ENCODE assay signal across 31 mouse cellular contexts in the genomic region with DNA sequence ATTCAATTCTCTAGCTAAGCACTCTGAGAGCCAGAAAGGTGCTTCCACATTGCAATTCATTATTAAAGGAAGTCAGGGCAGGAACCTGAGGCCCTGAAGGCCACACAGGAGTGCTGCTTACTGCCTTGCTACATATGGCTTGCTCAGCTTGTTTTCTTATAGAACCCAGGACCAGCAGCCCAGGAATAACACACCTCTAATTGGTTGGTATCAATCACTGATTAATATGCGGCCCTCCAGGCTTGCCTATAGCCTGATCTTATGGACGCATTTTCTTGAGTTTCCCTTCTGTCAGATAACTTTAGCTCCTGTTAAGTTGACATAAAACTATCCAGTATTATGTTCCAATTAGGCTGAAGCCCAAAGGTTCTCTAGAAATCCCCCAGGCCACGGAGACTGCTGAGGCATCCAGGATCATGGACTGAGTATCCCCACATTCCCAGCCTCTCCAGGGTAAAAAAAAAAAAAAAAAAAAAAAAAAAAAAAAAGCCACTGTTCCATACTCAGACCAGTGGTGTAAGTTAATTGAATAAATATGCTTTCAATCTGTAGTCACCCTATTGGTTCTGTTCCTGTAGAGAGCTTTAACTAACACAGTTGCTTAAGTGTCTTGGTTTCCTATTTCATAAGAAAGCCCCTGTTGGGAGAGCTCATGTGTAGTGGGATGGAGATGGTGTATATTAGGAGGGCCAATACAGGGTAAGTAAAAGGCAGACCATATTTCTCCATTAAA.
DNase-seq lines count a peak whose midpoint lies in the region; ATAC-seq lines count a peak whose summit lies in the region.
"Had no signal": no experiment of that assay in that cellular context is flagged by ENCODE, and none has a peak within 500 bp of the region (broad histone marks: within the 10 kb centered on the region; RNA-seq: fewer than 3 reads in every experiment).

No protein-coding gene starts in this region.

- no peak for DNase-seq in lung, postnatal 4 days
- DNase-seq in embryonic facial prominence, embryonic 10.5 days (ENCODE audit: low spot score): peak; percentile 20
- peak; percentile 51 for DNase-seq in forelimb bud, embryonic 11.5 days (ENCODE audit: low read depth, low spot score)
- no peak for DNase-seq in kidney, postnatal 25 days
- DNase-seq in adrenal gland, postnatal 36 days: no peak
- DNase-seq: adrenal gland, postnatal 25 days; cerebellum, adult 2 months; cerebellum, postnatal 14 days; gastrocnemius, postnatal 25 days; heart, adult 11 months; heart, postnatal 36 days; kidney, adult 11 months; kidney, postnatal 36 days; liver; lung, postnatal 14 days; right cerebral cortex, postnatal 25 days; thymus, adult 2 months; thymus, postnatal 4 days had no signal

- H3K4me1 ChIP-seq in lung, embryonic 15.5 days: no peaks in the 10 kb centered on the region
- peaks cover 5% of the 10 kb centered on the region for H3K4me1 ChIP-seq in embryonic facial prominence, embryonic 10.5 days
- H3K4me1 ChIP-seq in limb, embryonic 13.5 days: peaks cover 5% of the 10 kb centered on the region; the same call in 1 of the 2 replicates
- H3K4me1 ChIP-seq: heart, embryonic 10.5 days; hindbrain, embryonic 12.5 days had no signal

- H3K9me3 ChIP-seq in lung, embryonic 15.5 days: no peaks in the 10 kb centered on the region
- H3K9me3 ChIP-seq in embryonic facial prominence, embryonic 10.5 days: no peaks in the 10 kb centered on the region
- no peaks in the 10 kb centered on the region for H3K9me3 ChIP-seq in limb, embryonic 13.5 days
- H3K9me3 ChIP-seq: heart, embryonic 10.5 days; hindbrain, embryonic 12.5 days had no signal

- no peaks in the 10 kb centered on the region for H3K36me3 ChIP-seq in lung, embryonic 15.5 days
- no peaks in the 10 kb centered on the region for H3K36me3 ChIP-seq in embryonic facial prominence, embryonic 10.5 days (replicated peaks)
- H3K36me3 ChIP-seq in limb, embryonic 13.5 days: no peaks in the 10 kb centered on the region
- H3K36me3 ChIP-seq: heart, embryonic 10.5 days; hindbrain, embryonic 12.5 days had no signal

- H3K4me3 ChIP-seq in lung, embryonic 15.5 days: no peak overlapping the region
- no peak overlapping the region for H3K4me3 ChIP-seq in embryonic facial prominence, embryonic 10.5 days
- H3K4me3 ChIP-seq in limb, embryonic 13.5 days: no peak overlapping the region
- H3K4me3 ChIP-seq: erythroblast, embryonic 14.5 days; heart, embryonic 10.5 days; hindbrain, embryonic 12.5 days; layer of hippocampus, adult 2 months; left cerebral cortex, adult 2 months had no signal

- no peaks in the 10 kb centered on the region for H3K27me3 ChIP-seq in lung, embryonic 15.5 days
- H3K27me3 ChIP-seq in embryonic facial prominence, embryonic 10.5 days (replicated peaks; ENCODE audit: low read depth, poor library complexity, severe bottlenecking): no peaks in the 10 kb centered on the region
- no peaks in the 10 kb centered on the region for H3K27me3 ChIP-seq in limb, embryonic 13.5 days
- H3K27me3 ChIP-seq: hindbrain, embryonic 12.5 days had no signal

- no peak overlapping the region for H3K9ac ChIP-seq in lung, embryonic 15.5 days
- no peak overlapping the region for H3K9ac ChIP-seq in limb, embryonic 13.5 days
- H3K9ac ChIP-seq: hindbrain, embryonic 12.5 days; liver, embryonic 14.5 days had no signal

- H3K4me2 ChIP-seq in lung, embryonic 15.5 days: no peak overlapping the region
- H3K4me2 ChIP-seq in limb, embryonic 13.5 days (replicated peaks): no peak overlapping the region
- H3K4me2 ChIP-seq: hindbrain, embryonic 12.5 days; midbrain, embryonic 11.5 days had no signal

- 65% methylated on average over 3 of the region's 3 CpGs for WGBS in lung, embryonic 15.5 days
- WGBS in embryonic facial prominence, embryonic 10.5 days: 53% methylated on average over 3 of the region's 3 CpGs
- WGBS in limb, embryonic 13.5 days: 37% methylated on average over 3 of the region's 3 CpGs

- ATAC-seq in lung, embryonic 15.5 days (ENCODE audit: borderline replicate concordance, extremely low read depth, low FRiP score, low TSS enrichment): peak; percentile 77
- ATAC-seq in limb, embryonic 13.5 days (ENCODE audit: low FRiP score, low read depth): peak; percentile 73; the same call in 1 of the 2 replicates
- ATAC-seq: CD4-positive, CD25-positive, alpha-beta regulatory T cell, adult 4 months; forebrain, embryonic 16.5 days; hindbrain, postnatal 0 days; midbrain, embryonic 16.5 days had no signal

- H3K27ac ChIP-seq in lung, embryonic 15.5 days: no peak overlapping the region
- H3K27ac ChIP-seq in embryonic facial prominence, embryonic 10.5 days (replicated peaks): no peak overlapping the region
- H3K27ac ChIP-seq in limb, embryonic 13.5 days: no peak overlapping the region
- H3K27ac ChIP-seq: heart, embryonic 10.5 days; hindbrain, embryonic 12.5 days; hindbrain, postnatal 0 days; layer of hippocampus, adult 2 months; left cerebral cortex, adult 2 months; liver, embryonic 14.5 days had no signal

Comparison
In these comparisons a context has a peak if more than half of its experiments do, and no peak if none do; other contexts are left out.
1. DNase-seq: peak in embryonic facial prominence, embryonic 10.5 days (single experiment) and forelimb bud, embryonic 11.5 days (single experiment); none in lung, postnatal 4 days (0 of 2), kidney, postnatal 25 days (0 of 2) and adrenal gland, postnatal 36 days (0 of 2).